Comparison of ENCODE assay signal across 24 mouse cellular contexts in genomic region chr6:28555002-28555401, GRCm38 (mm10).
A peak's percentile ranks its signal among the peaks of the same experiment; 100 is the strongest.
DNase-seq lines count a peak whose midpoint lies in the region; ATAC-seq lines count a peak whose summit lies in the region.
"Had no signal": no experiment of that assay in that cellular context is flagged by ENCODE, and none has a peak within 500 bp of the region (broad histone marks: within the 10 kb centered on the region; RNA-seq: fewer than 3 reads in every experiment).

No protein-coding gene starts in this region.

- 0 out of 2 replicates have a peak overlapping the region, but pooled peaks have one; percentile 45 for H3K9ac ChIP-seq in heart, embryonic 13.5 days
- no peak overlapping the region; the same call in 1 of the 2 replicates for H3K9ac ChIP-seq in midbrain, embryonic 16.5 days (ENCODE audit: low read depth, low read length)
- H3K9ac ChIP-seq: hindbrain, embryonic 14.5 days had no signal

- ATAC-seq in heart, embryonic 13.5 days (ENCODE audit: extremely low read depth, insufficient number of reproducible peaks, low FRiP score, low TSS enrichment): no peak
- ATAC-seq in midbrain, embryonic 16.5 days: no peak
- ATAC-seq: forebrain, embryonic 16.5 days had no signal

- H3K27ac ChIP-seq in heart, embryonic 13.5 days (replicated peaks): peak overlapping the region; percentile 29; the same call in 1 of the 2 replicates
- H3K27ac ChIP-seq in midbrain, embryonic 16.5 days (ENCODE audit: low read length): no peak overlapping the region
- H3K27ac ChIP-seq: forebrain, embryonic 10.5 days; hindbrain, embryonic 14.5 days; kidney, postnatal 0 days; limb, embryonic 10.5 days had no signal

- no peak for DNase-seq in heart, postnatal 4 days
- peak; percentile 42 to 59 for DNase-seq in left cerebral cortex, adult 18-20 months (ENCODE audit: low spot score in 2 of 2)
- DNase-seq in left cerebral cortex, postnatal 10 days (ENCODE audit: extremely low spot score in 1 of 2, low spot score in 2 of 2): no peak
- peak; percentile 17 for DNase-seq in right cerebral cortex, postnatal 14 days
- DNase-seq in right cerebral cortex, postnatal 10 days (ENCODE audit: low spot score in 2 of 2): no peak
- DNase-seq: adrenal gland, adult 2 months; cerebellum, adult 11-12 months; cerebellum, postnatal 10 days; gastrocnemius, postnatal 36 days; heart, postnatal 14 days; kidney, adult 2 months; layer of hippocampus, postnatal 36 days; liver; lung, adult 2 months; lung, postnatal 14 days had no signal

- peaks cover 41% of the 10 kb centered on the region for H3K36me3 ChIP-seq in heart, embryonic 13.5 days
- H3K36me3 ChIP-seq in midbrain, embryonic 16.5 days (ENCODE audit: control insufficient read depth, insufficient read depth, low read length): no peaks in the 10 kb centered on the region

- H3K27me3 ChIP-seq in heart, embryonic 13.5 days (replicated peaks): no peaks in the 10 kb centered on the region
- H3K27me3 ChIP-seq in midbrain, embryonic 16.5 days (ENCODE audit: control insufficient read depth, insufficient read depth, low read depth, low read length): no peaks in the 10 kb centered on the region

- peaks cover 16% of the 10 kb centered on the region for H3K4me1 ChIP-seq in heart, embryonic 13.5 days
- peaks cover 19% of the 10 kb centered on the region for H3K4me1 ChIP-seq in midbrain, embryonic 16.5 days (ENCODE audit: control insufficient read depth, insufficient read depth, low read length)

- no peaks in the 10 kb centered on the region for H3K9me3 ChIP-seq in heart, embryonic 13.5 days
- no peaks in the 10 kb centered on the region for H3K9me3 ChIP-seq in midbrain, embryonic 16.5 days (replicated peaks; ENCODE audit: control insufficient read depth, low read length, poor library complexity, severe bottlenecking)
- H3K9me3 ChIP-seq: forebrain, embryonic 10.5 days; G1E; limb, embryonic 10.5 days had no signal

- intact Hi-C loops in left cerebral cortex, postnatal 10 days (cut with DNase I): no loop called here

- H3K4me2 ChIP-seq in heart, embryonic 13.5 days: 0 out of 2 replicates have a peak overlapping the region, but pooled peaks have one; percentile 1
- no peak overlapping the region for H3K4me2 ChIP-seq in midbrain, embryonic 16.5 days (ENCODE audit: low read length)
- H3K4me2 ChIP-seq: hindbrain, embryonic 14.5 days; midbrain, embryonic 11.5 days had no signal

- 42% methylated on average over 6 of the region's 6 CpGs for WGBS in heart, embryonic 13.5 days
- 60% methylated on average over 6 of the region's 6 CpGs for WGBS in midbrain, embryonic 16.5 days

- H3K4me3 ChIP-seq in heart, embryonic 13.5 days: no peak overlapping the region
- H3K4me3 ChIP-seq in midbrain, embryonic 16.5 days (ENCODE audit: low read depth, low read length): no peak overlapping the region
- H3K4me3 ChIP-seq: forebrain, embryonic 10.5 days; limb, embryonic 10.5 days had no signal

Comparison
In these comparisons a context has a peak if more than half of its experiments do, and no peak if none do; other contexts are left out.
1. DNase-seq: peak in left cerebral cortex, adult 18-20 months (2 of 2) and right cerebral cortex, postnatal 14 days (single experiment); none in heart, postnatal 4 days (single experiment), left cerebral cortex, postnatal 10 days (0 of 2) and right cerebral cortex, postnatal 10 days (0 of 2).